Mouse (Mus musculus): ENCODE data around the gene Vmn1r166.
"Not testable (repeated sequence)": the region's sequence is repeated elsewhere in the genome, so short reads cannot be mapped to it uniquely, and the experiment has no call there.

Vmn1r166 gene

GRCm38 (mm10) chr7:23251582-23251981 is at the start of gene Vmn1r166:
TSS of gene Vmn1r166 (minus strand) at chr7:23251682.
- DNase-seq = not testable (repeated sequence)

- DNase-seq = not testable (repeated sequence)
These were observed 49.4 kb upstream of the Vmn1r166 start, which contains the start of gene Nlrp4e for GRCm38 (mm10) chr7:23300892-23301291. TSS of gene Nlrp4e (plus strand) at chr7:23301192.

- not testable (repeated sequence) for DNase-seq
These were observed 27.3 kb upstream of the Vmn1r166 start, which contains the start of gene Gm6902 for GRCm38 (mm10) chr7:23278800-23279199. TSS of gene Gm6902 (minus strand) at chr7:23278900.

- not testable (repeated sequence) for DNase-seq
These were observed 34.5 kb downstream of the Vmn1r166 start, which contains the start of gene Vmn1r165 for GRCm38 (mm10) chr7:23217032-23217431. TSS of gene Vmn1r165 (plus strand) at chr7:23217332.

Data from thymus, postnatal 14 days (tissue).